Mouse (Mus musculus) left cerebral cortex, postnatal 14 days (tissue): ENCODE measurements around the gene Oit3. TPM values are rescaled to one million over a fixed set of nuclear protein-coding genes. Genes with fewer than 3 reads are reported as not detected.

ENCODE experiments used
- DNase-seq, 2 experiments: peaks; one replicate each; pipeline ENCODE4 v3.0.0; 2021 to 2022; ENCODE audit warnings: low spot score in 2 of 2, mixed read lengths in 1 of 2
- intact Hi-C: fragments of 180-260 bp; cut with DNase I; formaldehyde crosslinking; loops from one replicate; pipeline ENCODE4 v1.15.1; 2025
- long read RNA-seq, 2 experiments: library from polyadenylated mRNA; stranded (forward); transcript quantifications; one replicate each; pipeline ENCODE4 v2.0.0; 2021
- total RNA-seq, 2 experiments: library from RNA; stranded (reverse); gene quantifications; 2 replicates each; pipeline ENCODE4 v1.2.3; 2021

Gene Oit3
- under 1 TPM in 1 of 2 experiments, not detected in 1; 0.20 TPM for total RNA-seq
- long read RNA-seq, experiment 1, partial matches to known transcripts, result 1 of 1 reads
- long read RNA-seq, experiment 1, other reads (novel, unspliced or antisense), result 0 of 1 reads
- long read RNA-seq, experiment 2, result 0 reads

DNA sequence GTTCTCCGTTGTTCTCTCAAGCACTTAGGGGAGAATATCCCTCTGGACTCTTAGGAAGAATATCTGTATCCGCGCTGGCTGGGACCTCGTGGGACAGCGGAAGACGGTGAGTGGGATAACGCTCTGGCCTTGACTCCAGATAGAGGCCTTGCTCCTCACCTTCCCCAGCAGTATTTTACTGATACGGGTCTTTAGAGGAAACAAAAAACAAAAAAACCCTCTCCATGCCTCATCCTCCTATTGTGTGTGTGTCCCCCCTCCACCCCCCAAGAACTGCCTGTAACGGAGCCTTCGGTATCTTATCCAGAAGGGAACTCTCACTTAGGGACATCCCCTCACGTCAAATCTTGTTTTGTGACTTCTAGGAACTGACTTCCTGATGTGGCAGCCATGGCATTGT, at the start of gene Oit3:
TSS of gene Oit3 (minus strand) at position 44 of the 400 bp plus-strand sequence.
- intact Hi-C loops, result no loop called here
- DNase-seq, result no peak

DNA sequence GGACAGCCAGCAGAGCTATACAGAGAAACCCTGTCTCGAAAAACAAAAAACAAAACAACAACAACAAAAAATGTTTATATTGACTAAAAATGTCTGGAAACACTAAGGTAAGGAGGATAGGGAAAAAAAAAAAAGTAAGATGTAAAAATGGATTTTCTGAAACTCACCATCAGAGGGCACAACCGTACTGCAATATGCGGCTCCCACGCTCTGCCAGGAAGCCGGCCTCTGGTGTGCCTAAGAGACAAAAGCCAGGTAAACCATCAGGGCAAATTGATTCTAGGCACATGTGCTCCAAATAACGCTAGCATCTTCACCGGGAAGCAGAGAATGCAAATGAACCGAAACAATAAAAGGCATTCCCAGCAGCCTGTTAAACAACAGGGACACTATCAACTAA, 49.3 kb upstream of the Oit3 start:
- intact Hi-C loops, result loop anchor here (5.0 to 10.0 kb wide), 4 partner anchors 121 to 371 kb away; partner anchors contain the start of gene Micu1
- DNase-seq, result peak; percentile 43 to 44

DNA sequence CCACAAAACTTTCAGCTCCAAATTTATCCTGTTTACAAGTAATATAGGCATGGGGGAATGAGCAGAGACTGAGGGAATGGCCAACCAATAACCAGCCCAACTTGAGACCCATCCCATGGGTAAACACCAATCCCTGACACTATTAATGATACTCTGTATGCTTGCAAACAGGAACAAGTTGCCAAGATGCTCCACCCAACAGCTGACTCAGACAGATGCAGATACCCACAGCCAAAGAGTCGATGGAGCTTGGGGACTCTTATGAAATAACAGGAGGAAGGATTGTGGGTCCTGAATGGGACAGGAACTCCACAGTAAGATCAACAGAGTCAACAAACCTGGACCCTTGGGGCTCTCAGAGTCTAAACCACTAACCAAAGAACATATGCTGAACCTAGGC, 47.8 kb upstream of the Oit3 start:
- DNase-seq, result no peak
- intact Hi-C loops, result no loop called here

DNA sequence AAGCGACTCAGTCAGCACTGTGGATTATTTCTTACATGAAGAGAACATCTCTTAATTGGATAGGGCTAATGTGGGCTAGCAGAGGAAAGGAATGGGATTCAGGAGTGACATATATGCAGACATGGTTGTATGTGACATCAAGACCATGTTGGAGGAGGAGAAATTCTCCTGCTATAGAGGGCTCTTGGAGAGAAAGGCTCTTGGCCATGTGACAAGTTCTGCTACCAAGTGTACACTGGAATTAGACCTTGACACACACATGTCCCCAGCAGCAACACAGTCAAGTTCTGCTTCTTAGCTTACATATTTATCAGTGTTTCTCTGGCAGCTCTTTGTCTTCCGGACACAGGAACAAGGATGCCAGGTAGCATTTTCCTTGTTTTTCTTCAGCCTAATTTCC, 45.8 kb upstream of the Oit3 start:
- DNase-seq, result no peak
- intact Hi-C loops, result no loop called here

DNA sequence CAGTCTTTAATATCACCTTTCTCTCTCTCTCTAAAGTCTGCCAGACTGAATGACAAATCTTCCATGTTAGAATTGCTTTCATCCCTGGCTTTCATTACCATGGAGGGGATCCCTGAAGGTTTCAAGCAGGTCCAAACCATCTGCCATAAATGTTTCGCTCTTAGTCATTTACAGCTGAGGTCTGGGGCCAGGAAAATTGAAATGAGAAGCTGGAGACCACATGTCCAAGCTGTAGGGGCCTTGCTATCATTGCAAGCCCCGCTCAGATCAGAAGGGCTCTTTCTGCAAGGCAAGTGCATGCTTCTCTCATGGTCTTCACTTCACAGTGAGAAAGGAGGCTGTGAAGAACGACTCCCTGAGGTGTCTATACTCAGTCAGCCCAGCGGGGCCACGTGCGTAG, 42.7 kb upstream of the Oit3 start:
- intact Hi-C loops, result no loop called here
- DNase-seq, result no peak

DNA sequence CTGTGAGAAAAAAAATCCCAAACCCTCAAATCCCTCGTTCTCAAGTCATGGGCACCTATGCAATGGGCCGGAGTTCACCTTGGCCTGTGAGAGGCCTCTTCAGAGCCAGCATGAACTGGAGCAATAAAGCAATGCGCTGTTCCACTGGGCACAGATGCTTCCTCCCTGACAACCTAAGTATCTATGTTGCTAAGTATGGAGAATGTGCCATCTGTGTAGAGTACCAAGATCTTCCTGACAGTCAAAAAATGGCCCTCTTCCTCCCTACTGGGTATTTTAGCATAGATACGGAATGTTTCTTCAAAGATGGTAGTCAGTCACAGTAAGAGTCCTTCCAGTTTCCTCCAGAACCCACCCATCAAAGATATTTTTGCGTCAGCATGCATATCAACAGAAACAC, 39.8 kb upstream of the Oit3 start:
- intact Hi-C loops, result no loop called here
- no peak for DNase-seq

DNA sequence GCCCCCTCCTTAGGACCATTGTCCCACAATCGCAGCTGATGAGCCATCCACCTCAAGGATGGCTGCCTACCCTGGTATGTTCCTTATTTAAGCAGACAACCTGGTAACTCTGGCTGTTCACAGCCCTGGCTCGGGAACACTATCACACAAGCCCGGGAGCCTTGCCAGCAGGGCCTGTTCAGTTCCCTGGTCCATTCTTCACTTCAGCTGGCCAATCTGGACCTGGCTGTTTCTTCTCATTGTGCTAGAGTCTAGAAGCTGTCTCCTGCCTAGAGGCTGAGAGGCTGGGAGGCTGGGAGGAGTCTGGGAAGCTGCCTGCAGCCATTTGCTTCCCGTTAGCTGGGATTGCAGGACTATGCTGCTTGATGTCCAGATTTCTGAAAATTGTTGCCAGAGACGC, 28.9 kb upstream of the Oit3 start:
- peak; percentile 25 to 27 for DNase-seq
- intact Hi-C loops, result no loop called here

DNA sequence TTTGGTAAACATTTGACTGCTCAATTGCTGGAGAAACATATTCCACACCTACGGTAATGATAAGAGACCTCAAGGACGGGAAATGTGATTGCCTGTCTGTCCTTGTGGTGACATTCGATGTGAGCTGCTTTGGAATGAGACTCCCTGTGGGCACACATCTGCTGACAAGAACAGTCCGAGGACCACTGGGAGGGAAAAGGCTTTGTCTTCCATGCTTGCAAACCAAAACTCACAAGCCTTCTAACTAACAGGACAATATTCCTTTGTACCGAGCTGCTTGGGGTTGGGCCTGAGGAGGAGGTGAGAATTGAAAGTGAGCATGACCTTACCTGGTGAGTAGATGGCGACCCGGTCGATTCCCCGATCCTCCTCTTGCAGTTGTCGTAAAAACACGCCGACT, 25.7 kb upstream of the Oit3 start:
- intact Hi-C loops, result no loop called here
- DNase-seq, result no peak

DNA sequence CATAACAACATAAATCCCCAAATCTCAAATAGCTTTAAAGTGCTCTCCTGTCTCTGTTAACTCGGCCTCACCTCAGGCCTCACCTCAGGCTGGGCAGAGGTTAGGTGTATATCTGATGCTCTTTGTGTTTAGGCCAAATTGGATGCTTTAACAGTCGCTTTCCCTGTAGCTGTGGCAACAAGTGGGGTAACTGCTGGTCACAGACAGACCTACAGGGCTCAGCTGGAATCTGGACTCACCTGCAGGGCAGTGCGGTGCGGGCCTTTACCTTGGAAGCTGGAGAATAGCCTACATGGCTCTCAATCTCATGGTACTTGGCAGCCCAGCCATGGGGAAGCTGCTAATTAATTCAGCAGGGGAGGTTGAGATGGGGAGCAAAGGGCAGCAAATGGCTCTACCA, 25.0 kb upstream of the Oit3 start:
- intact Hi-C loops, result no loop called here
- DNase-seq, result no peak

DNA sequence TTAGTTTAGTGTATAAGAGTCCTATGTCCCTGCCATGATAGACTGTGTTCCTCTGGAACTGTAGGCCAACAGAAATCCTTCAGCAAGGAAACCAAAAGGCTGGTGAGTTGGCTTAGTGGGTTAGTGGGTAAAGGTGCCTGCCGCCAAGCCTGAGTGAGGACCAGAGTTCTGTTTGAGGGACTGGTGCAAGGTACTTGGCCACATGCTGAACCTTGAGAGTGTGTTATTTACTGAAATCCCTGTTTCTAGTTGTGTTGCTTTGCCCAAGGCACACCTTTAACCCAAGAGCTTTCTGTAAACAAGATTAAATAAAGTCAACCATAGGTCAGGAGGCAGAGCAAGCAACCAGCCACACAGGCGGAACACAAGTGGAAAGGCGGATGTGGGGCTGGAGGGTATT, 24.0 kb upstream of the Oit3 start:
- intact Hi-C loops, result no loop called here
- DNase-seq, result no peak

DNA sequence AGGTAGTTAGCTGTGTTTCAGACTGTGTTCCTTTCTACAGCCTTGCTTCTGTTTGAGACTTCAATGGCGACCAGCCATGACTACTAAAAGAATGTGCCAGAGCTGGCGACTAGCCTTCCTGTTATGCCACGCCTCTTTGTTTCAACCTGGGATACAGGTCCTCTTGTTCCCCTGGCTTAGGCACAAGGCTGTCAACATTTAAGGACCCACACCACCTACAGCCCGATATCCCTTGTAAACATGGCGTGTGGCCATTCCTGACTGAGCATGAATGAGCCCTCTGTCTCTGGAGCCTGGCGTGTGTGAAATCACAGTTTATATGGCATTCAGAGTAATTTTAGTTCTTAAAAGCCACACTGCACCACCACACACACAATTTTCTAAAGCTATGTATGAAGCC, 20.7 kb upstream of the Oit3 start:
- intact Hi-C loops, result no loop called here

DNA sequence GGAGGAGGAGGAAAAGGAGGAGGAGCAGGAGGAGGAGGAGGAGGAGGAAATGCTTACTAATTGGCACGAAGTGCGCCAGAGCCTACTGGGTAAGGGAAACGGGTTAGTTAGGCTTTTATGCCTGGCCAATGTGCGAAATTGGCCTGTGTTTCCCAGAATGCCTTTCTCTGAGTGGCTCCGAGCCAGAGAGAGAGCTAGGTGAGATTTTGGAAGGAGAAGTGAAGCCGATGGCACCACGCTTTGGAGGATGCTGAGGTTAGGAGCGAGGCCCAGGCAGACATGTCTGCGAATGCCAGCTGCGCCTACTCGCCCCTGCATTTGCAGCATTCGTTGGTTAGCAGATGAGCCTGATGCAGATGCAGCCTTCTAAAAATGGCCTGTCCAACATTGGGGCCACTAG, 18.2 kb upstream of the Oit3 start:
- intact Hi-C loops, result no loop called here

More for the DNA sequence above, 20.7 kb upstream of the Oit3 start:
- no peak for DNase-seq

DNA sequence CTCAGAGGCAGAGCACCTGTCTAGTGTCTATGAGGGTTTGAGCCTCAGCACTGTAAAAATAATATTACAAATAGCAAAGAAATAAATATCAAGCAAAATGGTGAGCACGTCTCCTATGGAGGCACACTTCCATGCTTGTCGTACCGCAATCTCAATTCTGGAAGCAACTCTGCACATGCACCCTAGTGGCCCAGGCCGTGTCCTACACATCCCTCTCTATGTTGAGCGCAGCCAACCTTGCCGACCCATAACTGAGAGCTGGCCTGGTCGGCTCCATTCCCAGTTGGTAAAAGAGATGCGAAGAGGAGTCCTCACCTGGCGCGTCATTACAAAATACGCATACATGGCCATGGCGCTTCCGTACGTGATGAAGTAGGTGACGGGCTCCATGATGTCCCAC, 13.1 kb upstream of the Oit3 start:
- DNase-seq, result no peak
- intact Hi-C loops, result no loop called here

More for the DNA sequence above, 18.2 kb upstream of the Oit3 start:
- peak; percentile 39 to 40 for DNase-seq

DNA sequence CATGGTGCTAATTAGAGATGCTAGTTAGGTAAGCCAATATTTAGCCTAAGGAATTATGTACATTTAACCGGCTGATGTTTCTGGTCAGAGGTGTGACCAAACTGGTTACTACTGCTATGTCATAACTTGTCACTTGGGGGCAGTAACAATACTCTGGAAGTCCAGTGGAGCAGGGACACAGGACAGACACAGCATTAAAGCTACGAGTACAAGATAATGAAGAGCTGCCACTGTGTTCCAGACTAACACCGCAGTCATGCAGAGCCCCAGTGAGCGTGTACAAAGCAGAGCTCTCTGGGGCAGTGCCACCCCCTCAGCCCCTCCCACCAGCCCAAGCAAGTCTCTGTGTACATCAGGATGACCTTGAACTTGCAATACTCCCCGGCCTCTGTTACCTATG, 10.3 kb upstream of the Oit3 start:
- DNase-seq, result no peak
- intact Hi-C loops, result no loop called here

DNA sequence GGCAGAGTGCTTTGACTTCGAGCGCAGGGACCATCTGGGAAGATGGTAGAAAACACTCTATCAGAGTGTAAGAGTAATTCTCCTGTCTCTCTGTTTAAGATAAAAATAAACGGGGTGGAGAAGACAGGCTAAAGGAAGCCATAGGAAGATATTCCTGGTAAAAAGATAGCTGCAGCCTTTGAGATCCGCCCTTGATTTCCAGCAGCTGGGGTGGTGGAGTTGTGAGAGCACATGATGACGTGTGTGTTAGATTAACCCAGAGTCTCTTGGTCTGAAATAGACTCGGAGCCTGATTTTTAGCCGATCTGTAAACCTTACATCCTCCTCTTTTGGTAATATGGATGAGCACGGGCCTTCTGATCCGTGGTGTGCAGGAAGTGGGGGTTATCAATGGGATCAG, 6.0 kb upstream of the Oit3 start:
- peak; percentile 55 to 59 for DNase-seq
- intact Hi-C loops, result no loop called here

DNA sequence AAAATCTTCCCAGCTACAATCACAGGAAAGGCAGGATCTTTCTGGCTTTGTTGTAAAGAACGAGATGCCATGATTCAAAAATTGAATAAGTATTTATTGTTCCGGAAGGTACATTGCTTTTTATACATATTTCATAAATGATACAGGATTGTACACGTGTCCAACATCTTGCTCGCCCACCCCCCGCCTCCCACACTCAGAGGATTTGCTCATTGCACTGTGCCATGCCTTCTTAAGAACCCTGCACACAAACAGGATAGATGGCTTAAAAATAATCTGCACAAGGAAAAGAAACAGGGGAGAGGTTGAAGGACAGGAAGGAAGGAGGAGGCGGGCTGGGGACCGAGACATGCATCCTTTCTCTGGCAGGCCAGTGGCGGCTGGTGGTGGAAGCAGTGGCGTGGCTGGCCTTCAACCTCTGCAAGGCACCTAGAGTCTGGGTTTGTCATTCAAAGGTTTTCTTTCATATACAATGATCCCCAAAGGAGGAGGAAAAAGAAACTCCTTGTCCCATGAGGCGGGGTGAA, 5.4 kb upstream of the Oit3 start:
- intact Hi-C loops, result no loop called here
- DNase-seq, result no peak

DNA sequence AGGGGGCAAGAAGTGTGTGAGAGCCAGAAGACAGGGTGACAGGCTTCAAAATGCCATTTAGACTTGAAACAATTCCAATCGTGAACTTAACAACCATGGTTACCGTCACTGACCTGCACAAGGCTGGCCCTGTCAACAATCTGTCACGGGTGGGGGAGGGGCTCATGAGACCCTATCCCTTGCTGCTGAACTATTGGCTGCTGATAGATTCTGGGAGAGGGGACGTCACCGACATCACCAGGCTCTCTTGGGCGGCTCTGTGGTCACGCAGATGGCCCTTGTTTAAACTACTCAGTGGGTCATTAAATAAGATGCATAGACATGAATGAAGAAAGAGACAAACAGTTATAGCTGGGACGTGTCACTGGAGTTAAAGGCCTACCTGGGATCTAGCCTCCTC, 3.1 kb upstream of the Oit3 start:
- DNase-seq, result no peak
- intact Hi-C loops, result no loop called here

DNA sequence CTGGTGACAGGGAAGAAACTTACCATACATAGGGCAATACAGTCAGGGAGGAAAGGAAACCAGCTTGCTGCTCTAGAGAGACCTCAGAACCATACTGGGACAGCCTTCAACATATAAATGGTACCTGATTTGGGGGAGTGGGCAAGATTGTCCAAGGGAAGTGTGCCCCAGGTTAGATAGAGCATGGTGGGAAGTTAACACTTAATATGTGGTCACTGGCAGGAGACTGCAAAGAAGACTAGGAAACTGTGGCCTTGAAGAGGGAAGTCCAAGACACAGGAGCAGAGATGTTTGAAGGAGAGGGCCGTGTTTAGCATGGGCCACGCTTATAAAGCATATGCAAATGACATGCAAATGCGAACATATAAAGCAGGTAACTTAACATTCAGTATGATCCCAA, 2.5 kb upstream of the Oit3 start:
- intact Hi-C loops, result no loop called here
- no peak for DNase-seq

DNA sequence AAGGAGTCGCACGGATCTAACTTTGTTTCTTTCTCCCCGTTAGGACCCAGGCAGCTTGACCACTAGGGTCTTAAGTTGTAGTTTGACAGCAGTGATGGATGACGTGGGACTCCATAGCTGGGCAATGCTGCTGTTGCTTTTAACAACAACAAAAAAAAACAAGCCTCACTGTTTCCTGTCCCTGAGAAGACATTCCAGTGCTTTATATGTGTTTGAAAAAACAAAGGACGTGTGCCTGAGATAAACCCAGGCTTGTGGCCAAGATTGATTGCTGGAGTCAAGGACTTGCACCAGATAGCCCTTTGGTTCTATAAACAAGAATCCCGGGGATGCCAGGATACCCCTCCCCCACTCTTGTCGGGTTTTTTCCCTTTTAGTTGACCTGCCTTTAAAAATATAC, 1.6 kb upstream of the Oit3 start:
- intact Hi-C loops, result no loop called here
- no peak for DNase-seq

DNA sequence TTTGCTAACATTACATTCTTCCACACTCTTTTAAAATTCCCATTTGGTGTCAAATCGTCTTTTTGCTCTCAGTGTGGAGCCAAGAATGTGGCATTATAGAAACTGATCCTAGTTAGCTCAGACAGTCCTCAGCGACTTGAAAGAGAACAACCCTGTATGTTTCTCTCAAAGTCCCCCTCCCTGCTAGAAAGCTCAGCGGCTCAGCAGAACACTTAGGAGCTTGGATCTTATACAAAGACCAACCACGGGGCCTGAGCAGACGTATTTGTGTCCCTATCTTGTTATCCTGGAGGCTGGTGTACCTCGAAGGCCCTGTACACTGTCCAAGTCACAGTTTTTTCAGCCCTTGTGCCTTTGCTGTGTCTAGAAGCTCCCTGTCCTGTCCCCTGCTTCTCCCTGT, 1.4 kb downstream of the Oit3 start:
- intact Hi-C loops, result no loop called here
- DNase-seq, result no peak

DNA sequence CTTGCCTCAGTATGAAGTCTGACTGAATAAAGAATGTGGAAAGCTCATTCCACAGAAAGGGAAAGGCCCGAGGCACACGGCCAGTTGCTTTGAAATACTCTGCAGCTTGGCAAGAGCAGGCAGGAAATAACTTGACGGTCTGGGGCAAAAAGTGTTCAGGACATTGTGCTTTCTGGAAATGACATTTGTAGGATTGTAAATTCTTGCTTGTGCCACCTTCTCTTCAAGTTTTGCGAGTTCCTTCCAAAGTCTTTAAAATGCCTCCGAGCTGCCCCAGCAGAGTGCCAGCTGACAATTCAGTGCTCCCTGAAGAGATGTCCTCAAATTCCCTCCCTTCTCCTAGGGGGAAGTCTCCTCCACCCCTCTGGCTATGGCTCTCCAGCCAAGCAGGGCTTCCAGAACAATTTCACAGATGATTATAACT, 2.1 kb downstream of the Oit3 start:
- DNase-seq, result peak in 1 of 2 experiments; percentile 21
- intact Hi-C loops, result no loop called here

DNA sequence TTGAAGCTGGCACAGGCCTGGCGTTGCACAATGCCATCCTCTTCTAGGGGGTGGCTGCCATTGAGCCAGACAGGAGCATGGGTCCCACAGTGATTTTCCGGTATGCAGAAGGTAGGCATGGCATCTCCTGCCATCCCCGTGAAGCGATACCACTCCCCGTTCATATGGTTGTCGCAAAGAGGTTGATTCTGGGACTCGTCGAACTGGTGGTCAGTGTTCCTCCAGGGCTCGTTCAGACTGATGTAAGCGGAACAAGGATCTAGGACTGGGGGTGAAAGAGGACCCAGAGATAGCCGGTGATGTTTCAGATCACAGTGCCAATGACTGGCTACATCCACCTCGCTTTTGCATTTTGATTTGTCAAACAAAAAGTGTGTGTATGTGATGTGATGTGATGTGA, 2.9 kb downstream of the Oit3 start:
- no peak for DNase-seq
- intact Hi-C loops, result no loop called here
